Mouse (Mus musculus): ENCODE measurements around the gene Ptprcap.

The Ptprcap gene

GRCm38 (mm10) chr19:4166678-4167476, 13.5 kb downstream of the Ptprcap start:
- no peak for DNase-seq (ENCODE audit: low spot score)

DNA sequence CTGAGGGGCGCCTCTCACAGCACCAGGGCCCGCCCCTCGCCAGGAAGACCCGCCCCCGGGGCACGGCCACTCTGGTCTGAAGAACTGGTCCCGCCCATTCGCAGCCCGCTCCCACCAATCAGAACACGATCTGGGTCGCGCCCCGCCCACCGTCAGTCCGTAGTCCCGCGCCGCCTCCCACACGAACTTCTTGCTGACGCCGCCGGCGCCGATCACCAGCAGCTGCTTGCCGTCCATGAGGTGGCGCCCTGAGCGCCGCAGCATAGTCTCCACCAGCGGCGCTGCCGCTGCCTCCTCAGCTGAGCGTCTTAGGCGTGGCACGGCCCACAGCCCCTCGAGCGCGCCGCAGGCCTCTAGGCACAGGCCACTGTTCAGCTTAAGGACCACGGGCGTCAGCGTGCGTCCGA, 16.0 kb downstream of the Ptprcap start:
- peak; percentile 98 for DNase-seq (ENCODE audit: low spot score)

DNA sequence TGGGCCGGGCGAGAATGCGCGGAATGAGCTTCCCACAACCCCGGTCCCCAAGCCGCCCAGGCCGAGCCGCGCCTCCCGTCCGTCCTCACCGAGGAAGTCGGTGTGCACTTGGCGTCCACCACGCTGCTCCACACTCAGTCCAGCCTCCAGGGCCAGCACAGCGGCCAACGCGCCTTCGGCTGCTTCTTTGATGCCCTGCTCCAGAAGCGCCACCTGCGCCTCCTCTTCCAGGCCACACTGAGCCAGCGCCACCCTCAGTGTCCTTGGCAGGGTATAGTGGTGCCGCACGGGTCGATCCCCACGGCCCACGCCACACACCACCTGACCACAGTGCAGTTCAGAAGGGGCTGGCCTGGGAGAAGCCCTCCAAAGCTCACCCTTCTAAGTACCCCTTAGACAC, 16.4 kb downstream of the Ptprcap start:
- DNase-seq (ENCODE audit: low spot score), result no peak

GRCm38 (mm10) chr19:4170723-4171392, 17.5 kb downstream of the Ptprcap start:
- no peak for DNase-seq (ENCODE audit: low spot score)

DNA sequence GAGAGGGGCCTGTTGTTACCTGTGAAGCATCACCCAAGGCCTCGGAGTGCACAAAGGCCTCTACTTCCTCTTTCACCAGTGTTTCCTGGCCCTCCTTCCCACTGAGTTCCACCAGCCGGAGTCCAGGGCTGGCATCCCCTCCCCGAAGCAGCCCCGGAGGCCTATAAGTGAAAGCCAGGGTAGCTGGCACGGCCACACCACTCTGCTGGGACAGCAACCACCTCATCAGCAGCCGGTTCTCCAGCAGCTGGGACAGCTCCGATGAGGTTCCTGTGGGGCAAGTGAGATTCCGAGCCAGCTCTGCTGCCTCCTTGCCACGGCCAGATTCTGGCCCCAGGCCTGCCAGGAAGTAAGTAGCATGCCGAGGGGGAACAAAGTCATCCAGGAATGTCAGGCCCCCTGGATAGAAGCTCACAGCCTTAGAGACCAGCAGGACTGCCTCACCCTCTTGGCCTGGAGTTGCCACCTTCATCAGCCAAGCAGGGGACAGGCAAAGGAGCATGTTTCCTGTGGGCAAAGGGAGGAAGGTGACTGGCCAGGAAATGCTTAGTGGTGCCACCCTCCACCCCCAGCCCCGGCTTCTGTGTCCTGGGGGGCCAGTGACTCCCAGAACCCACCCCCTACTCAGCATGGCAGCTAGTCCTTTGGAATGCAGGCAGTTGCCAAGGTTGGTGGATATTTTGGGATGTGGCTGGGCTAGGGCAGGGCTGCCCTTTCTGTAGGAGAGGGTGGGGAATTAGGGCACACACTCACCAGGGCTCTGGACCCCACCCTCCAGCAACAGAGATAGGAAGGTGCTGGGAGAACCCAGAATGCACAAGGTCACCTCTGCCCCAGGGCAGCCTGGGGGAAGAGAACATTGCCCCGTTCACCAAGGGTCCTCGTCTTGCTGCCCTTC, 18.2 kb downstream of the Ptprcap start:
- DNase-seq (ENCODE audit: low spot score), result no peak

GRCm38 (mm10) chr19:4172925-4173324, 19.5 kb downstream of the Ptprcap start:
- DNase-seq (ENCODE audit: low spot score), result no peak

DNA sequence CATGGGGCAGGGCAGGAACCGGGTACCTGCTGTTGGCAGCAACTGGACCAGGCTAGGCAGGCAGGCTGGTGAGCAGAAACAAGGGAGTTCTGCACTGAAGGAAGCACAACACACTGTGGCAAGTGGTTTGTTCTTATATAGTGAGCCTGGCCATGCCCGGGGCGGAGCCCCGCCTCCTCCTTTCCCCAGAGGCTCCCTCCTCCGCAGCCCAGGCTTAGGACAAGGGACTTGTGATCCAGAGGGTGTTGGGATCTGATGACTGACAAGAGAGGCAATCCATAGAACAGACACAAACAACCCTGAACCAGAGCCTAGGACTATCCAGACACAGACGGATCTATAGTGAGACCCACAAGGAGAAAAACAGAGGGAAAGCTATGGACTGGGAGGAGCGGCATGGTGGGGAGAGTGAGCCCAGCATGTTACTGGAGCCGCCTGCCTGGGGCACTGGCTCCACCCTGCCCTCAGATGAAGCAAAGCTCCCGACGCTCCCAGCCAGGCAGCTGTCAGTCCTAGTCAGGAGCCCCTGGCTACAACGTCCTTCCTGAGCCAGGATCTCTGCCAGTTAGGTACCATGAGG, 22.1 kb downstream of the Ptprcap start, which contains the start of gene Carns1:
Gene Carns1 (minus strand): TSS at position 112 of the 580 bp plus-strand sequence.
- no peak for DNase-seq (ENCODE audit: low spot score)

- DNase-seq (ENCODE audit: low spot score), result no peak
These were observed 27.0 kb downstream of the Ptprcap start for GRCm38 (mm10) chr19:4180411-4180810.

DNA sequence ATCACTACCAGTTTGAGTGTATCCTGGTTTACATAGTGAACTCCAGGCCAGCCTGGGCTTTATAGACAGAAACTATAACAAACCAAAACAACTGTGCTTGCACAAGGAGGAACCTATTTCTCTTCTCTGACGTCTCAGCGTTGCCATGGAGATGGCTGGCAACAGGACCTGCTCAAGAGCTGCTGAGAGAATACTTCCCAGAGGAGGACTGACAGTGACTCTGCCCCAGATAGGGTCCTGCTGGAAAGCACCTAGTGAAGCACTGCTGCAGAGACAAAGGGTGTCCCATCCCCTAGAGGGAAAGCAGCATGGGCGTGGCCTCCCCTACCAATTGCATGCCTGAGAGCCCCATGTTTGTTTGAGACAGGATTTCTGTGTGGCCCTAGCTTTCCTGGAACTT, 28.5 kb downstream of the Ptprcap start:
- DNase-seq (ENCODE audit: low spot score), result no peak

GRCm38 (mm10) chr19:4183689-4184088, 30.3 kb downstream of the Ptprcap start:
- no peak for DNase-seq (ENCODE audit: low spot score)

DNA sequence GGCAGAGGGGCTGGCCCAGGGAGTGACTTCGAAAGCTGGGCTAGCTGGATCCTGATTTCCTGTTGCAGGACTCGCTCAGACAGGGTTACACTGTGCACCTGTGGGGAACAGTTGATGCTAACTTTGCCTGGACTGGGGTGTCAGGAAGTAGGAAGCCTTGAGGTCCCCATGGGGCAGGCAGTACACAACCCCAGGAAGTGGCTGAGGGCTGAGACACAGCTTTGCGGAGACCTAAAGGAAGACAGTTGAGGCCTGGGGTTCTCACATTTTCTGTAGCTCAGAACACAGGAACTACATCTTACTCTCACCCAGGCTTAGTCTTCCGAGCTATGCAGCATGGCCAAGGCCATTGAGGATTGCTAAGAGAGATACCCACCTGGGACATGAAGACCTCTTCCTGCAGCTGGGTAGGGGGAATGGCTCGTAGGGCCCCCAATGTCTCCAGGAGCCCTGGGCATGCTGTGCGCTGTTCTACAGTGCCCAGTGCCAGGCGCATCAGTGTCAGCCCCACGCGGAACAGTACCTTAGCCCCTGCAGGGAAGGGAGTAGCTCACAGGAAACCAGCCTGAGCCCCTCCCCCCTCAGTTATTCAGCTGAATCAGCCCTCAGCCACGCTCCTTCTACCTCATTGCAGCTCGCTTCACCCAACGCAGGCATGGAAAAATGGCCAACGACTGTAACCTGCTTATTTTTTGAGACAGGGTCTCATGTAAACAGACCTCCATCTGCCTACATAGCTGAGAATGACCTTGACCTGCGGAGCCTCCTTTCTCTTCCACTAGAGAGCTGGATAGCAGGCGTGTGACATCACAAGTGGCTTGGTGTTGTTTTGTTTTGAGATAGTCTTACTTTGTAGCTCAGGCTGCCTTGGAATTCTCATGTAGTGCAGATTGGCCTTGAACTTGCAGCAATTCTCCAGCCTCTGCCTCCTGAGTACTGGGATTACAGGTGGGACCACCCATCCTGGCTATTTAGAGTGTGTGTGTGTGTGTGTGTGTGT, 31.9 kb downstream of the Ptprcap start:
- DNase-seq (ENCODE audit: low spot score), result no peak

GRCm38 (mm10) chr19:4187303-4187702, 33.9 kb downstream of the Ptprcap start:
- DNase-seq (ENCODE audit: low spot score), result no peak

GRCm38 (mm10) chr19:4189051-4189620, 35.7 kb downstream of the Ptprcap start:
- no peak for DNase-seq (ENCODE audit: low spot score)

DNA sequence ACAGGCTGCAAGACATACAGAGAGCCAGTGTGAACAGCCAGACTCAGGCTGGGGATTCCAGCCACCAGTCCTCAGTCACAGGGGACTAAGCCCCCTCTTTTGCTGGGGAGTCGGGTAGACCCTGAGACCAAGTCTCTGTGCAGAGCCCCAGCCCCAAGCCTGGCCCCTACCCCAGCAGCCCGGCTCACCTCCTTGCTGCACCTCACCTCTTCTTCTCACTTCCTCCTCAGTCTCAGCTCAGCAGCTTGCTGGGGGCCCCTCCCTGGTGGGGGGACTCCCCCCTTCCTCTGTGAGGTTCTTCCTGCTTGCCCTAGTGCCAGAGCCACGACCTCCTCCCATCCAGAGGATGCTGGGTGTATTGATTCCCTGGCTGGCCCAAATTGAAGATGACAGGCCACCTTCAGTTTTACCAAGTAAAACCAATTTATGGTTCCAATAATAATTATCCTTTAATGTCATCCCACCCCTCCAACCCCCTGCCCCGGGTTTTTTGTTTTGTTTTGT, 37.5 kb downstream of the Ptprcap start, which contains the start of gene Tbc1d10c:
Gene Tbc1d10c (minus strand): TSS at position 454 of the 504 bp plus-strand sequence.
- DNase-seq (ENCODE audit: low spot score), result no peak

- DNase-seq (ENCODE audit: low spot score), result peak; percentile 99
These were observed 38.3 kb downstream of the Ptprcap start, which contains the start of gene Ppp1ca for GRCm38 (mm10) chr19:4191528-4192250. Gene Ppp1ca (plus strand): TSS chr19:4192065.

DNA sequence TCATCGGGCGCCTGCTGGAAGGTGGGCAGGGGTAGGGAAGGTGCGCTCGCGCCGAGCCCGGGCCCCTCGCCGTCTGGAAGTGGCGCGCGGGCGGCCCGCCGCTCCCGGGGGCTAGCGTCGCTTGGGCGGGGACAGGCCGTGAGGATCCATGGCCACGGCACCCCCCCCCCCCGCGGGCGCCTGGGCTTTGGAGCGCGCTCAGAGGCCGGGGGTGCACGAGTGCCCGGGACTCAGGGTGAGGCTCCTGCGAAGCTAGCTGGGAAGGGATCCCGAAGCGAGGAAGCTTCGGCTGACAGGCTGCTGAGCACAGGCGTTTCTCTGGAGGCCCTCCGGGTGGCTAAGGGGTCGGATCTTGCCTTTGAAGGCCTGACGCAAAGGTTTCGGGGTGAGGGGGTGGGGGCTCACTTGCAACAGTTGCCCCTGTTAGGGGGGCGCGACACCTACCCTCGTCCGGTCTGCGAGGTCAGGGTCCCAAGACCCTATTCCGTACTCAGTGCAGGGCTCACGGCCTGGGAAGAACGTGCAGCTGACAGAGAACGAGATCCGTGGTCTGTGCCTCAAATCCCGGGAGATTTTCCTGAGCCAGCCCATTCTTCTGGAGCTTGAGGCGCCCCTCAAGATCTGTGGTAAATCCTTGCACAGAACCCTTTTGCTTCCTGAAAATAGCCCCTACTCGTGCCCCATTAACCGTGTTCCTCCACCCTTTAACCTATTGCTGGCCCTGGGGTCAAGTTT, 39.0 kb downstream of the Ptprcap start:
- DNase-seq (ENCODE audit: low spot score), result no peak

DNA sequence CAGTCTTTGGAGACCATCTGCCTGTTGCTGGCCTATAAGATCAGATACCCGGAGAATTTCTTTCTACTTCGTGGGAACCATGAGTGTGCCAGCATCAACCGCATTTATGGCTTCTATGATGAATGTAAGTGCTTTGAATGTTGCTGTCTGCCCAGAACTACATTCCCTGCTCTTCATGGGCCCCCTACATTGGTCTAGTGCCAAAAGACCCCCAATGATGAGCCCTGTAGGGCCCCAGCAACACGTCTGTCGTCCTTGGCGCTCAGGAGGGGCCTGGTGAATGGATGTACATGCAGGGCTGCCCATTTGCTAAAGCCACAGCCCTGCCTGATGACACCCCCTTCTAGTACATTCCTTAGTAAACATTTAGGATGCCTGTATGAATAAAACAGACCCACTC, 39.7 kb downstream of the Ptprcap start:
- no peak for DNase-seq (ENCODE audit: low spot score)

- DNase-seq (ENCODE audit: low spot score), result no peak
These were observed 40.8 kb downstream of the Ptprcap start for GRCm38 (mm10) chr19:4194021-4194724.

All from urinary bladder, postnatal 25 days (tissue).